Mouse (Mus musculus) heart, postnatal 0 days (tissue): Measurements from ENCODE around the gene Kin. TPM values are rescaled to one million over a fixed set of nuclear protein-coding genes. Genes with fewer than 3 reads are reported as not detected.

Experiments used
- ATAC-seq: fragments of 200-750 bp; cut with Nextera tagmentation; 2 replicates; pipeline ENCODE4 v1.8.0; 2017; ENCODE audit warnings: low read depth, moderate number of reproducible peaks, moderate library complexity; ENCODE audit not compliant: insufficient read depth
- DNase-seq: peaks from one replicate; pipeline ENCODE4 v3.0.0-alpha.2; 2016; ENCODE audit warnings: low spot score
- H3K27ac ChIP-seq: fragments of 300-500 bp; sonication (generic); 2 replicates; pipeline ENCODE4 v1.5.1; 2014; ENCODE audit warnings: low read depth, mild to moderate bottlenecking
- H3K27me3 ChIP-seq: fragments of 300-500 bp; sonication (generic); 2 replicates; pipeline ENCODE4 v1.6.1; 2014; ENCODE audit warnings: low read length, mixed read lengths; ENCODE audit not compliant: control insufficient read depth, insufficient read depth
- H3K36me3 ChIP-seq: fragments of 300-500 bp; sonication (generic); replicated peaks from 2 replicates; pipeline ENCODE4 v1.6.1; 2014; ENCODE audit warnings: low read length, mixed read lengths; ENCODE audit not compliant: control insufficient read depth, insufficient read depth
- H3K4me1 ChIP-seq: fragments of 300-500 bp; sonication (generic); 2 replicates; pipeline ENCODE4 v1.6.1; 2014; ENCODE audit warnings: antibody characterized with exemption; ENCODE audit not compliant: control insufficient read depth, insufficient read depth
- H3K4me2 ChIP-seq: fragments of 300-500 bp; sonication (generic); 2 replicates; pipeline ENCODE4 v1.6.1; 2014; ENCODE audit warnings: low read depth, mild to moderate bottlenecking, low read length, moderate library complexity
- H3K4me3 ChIP-seq: fragments of 300-500 bp; sonication (generic); 2 replicates; pipeline ENCODE4 v1.5.1; 2014; ENCODE audit warnings: low read depth, low read length
- H3K9ac ChIP-seq: fragments of 300-500 bp; sonication (generic); replicated peaks from 2 replicates; pipeline ENCODE4 v1.6.1; 2014; ENCODE audit warnings: low read depth, low read length, mixed read lengths
- H3K9me3 ChIP-seq: fragments of 300-500 bp; sonication (generic); replicated peaks from 2 replicates; pipeline ENCODE4 v1.6.1; 2016; ENCODE audit warnings: low read length; ENCODE audit not compliant: control insufficient read depth
- CTCF ChIP-seq: IDR thresholded peaks from 2 replicates; pipeline ENCODE4 v1.5.1; 2016; ENCODE audit warnings: antibody characterized with exemption, control low read depth, low read depth
- EP300 ChIP-seq: IDR thresholded peaks from 2 replicates; pipeline ENCODE4 v1.6.1; 2016; ENCODE audit warnings: antibody characterized with exemption, low read depth
- WGBS: fragments of 180-500 bp; shearing (Covaris S2); extraction: QIAGEN DNeasy Blood & Tissue Kit; methylation state at CpG from one replicate; pipeline ENCODE4 v1.1.7; 2014; 5-methylcytosine and 5-hydroxymethylcytosine counted together
- polyA plus RNA-seq: library from polyadenylated mRNA; unstranded; fragments of >200 nt; fragmentation: Nextera tagmentation; extraction: Ambion mirVana; gene quantifications from 2 replicates; pipeline ENCODE4 v1.2.1, GENCODE M21; 2015
- total RNA-seq: library from RNA; depleted of rRNA; stranded (reverse); fragments of >200 nt; gene quantifications from 2 replicates; pipeline ENCODE4 v1.2.3, GENCODE M21; 2014; ENCODE audit warnings: low replicate concordance

Kin gene
- total and polyA plus RNA-seq, 2 experiments from 2014 or later = 0.19 to 20.7 TPM

- WGBS = 87% methylated on average over 14 of the region's 14 CpGs
- H3K9me3 ChIP-seq = no peaks in the 10 kb centered on the region
- no peak for TF ChIP-seq EP300
- TF ChIP-seq CTCF = no peak
- H3K4me3 ChIP-seq = no peak overlapping the region
- DNase-seq = no peak
- ATAC-seq = no peak
- no peak overlapping the region for H3K9ac ChIP-seq
- H3K36me3 ChIP-seq = peaks cover 41% of the 10 kb centered on the region
- H3K4me2 ChIP-seq = no peak overlapping the region
- no peaks in the 10 kb centered on the region for H3K4me1 ChIP-seq
- H3K27me3 ChIP-seq = no peaks in the 10 kb centered on the region
- no peak overlapping the region for H3K27ac ChIP-seq
Observed at GRCm38 (mm10) chr2:10094327-10095100, 14.1 kb downstream of the Kin start.

GRCm38 (mm10) chr2:10098598-10099215, 18.3 kb downstream of the Kin start:
- ATAC-seq = 0 out of 2 replicates have a peak, but pooled peaks have one; percentile 11

GRCm38 (mm10) chr2:10100471-10100870, 20.1 kb downstream of the Kin start:
- Histone ChIP-seq H3K9ac (no peak overlapping the region), H3K4me2 (no peak overlapping the region), H3K36me3 (no peaks in the 10 kb centered on the region), H3K4me1 (no peaks in the 10 kb centered on the region), H3K4me3 (no peak overlapping the region), H3K9me3 (no peaks in the 10 kb centered on the region), H3K27me3 (no peaks in the 10 kb centered on the region), H3K27ac (no peak overlapping the region)
- no peak for ATAC-seq
- WGBS = 41% methylated on average over 2 of the region's 2 CpGs
- TF ChIP-seq CTCF = no peak
- no peak for TF ChIP-seq EP300
- no peak for DNase-seq

More at GRCm38 (mm10) chr2:10098598-10099215, 18.3 kb downstream of the Kin start:
- no peak for DNase-seq
- no peak for TF ChIP-seq EP300
- peak; percentile 68 for TF ChIP-seq CTCF
- no peak overlapping the region for H3K27ac ChIP-seq
- H3K4me2 ChIP-seq = no peak overlapping the region
- no peak overlapping the region for H3K4me3 ChIP-seq
- no peaks in the 10 kb centered on the region for H3K9me3 ChIP-seq
- WGBS = 27% methylated on average over 9 of the region's 9 CpGs
- no peaks in the 10 kb centered on the region for H3K4me1 ChIP-seq
- no peaks in the 10 kb centered on the region for H3K27me3 ChIP-seq
- peaks cover under 1% of the 10 kb centered on the region; the same call in 1 of the 2 replicates for H3K36me3 ChIP-seq
- H3K9ac ChIP-seq = no peak overlapping the region

GRCm38 (mm10) chr2:10101180-10101579, 20.8 kb downstream of the Kin start:
- DNase-seq (peak; percentile 40), ATAC-seq (no peak)
- no peak for TF ChIP-seq EP300
- peak; percentile 82 for TF ChIP-seq CTCF
- Histone ChIP-seq H3K27me3 (no peaks in the 10 kb centered on the region), H3K9ac (no peak overlapping the region), H3K4me1 (no peaks in the 10 kb centered on the region), H3K36me3 (no peaks in the 10 kb centered on the region), H3K9me3 (no peaks in the 10 kb centered on the region), H3K4me3 (no peak overlapping the region), H3K27ac (no peak overlapping the region), H3K4me2 (no peak overlapping the region)
- 32% methylated on average over 6 of the region's 6 CpGs for WGBS

GRCm38 (mm10) chr2:10108535-10109189, 28.3 kb downstream of the Kin start:
- 52% methylated on average over 6 of the region's 6 CpGs for WGBS
- no peak overlapping the region for H3K4me2 ChIP-seq
- TF ChIP-seq CTCF (no peak), EP300 (no peak)
- H3K36me3 ChIP-seq = no peaks in the 10 kb centered on the region
- H3K27me3 ChIP-seq = no peaks in the 10 kb centered on the region
- no peaks in the 10 kb centered on the region for H3K4me1 ChIP-seq
- no peak overlapping the region for H3K4me3 ChIP-seq
- H3K9me3 ChIP-seq = no peaks in the 10 kb centered on the region
- no peak for DNase-seq
- no peak for ATAC-seq
- H3K9ac ChIP-seq = no peak overlapping the region
- no peak overlapping the region for H3K27ac ChIP-seq
